Mouse (Mus musculus): Measurements from ENCODE around the gene Phxr2. TPM values are rescaled to one million over a fixed set of nuclear protein-coding genes. Genes with fewer than 3 reads are reported as not detected.

Gene Phxr2
- polyA plus RNA-seq, 1 experiment from 2014 or later = not detected

- ATAC-seq (replicated peaks; ENCODE audit: insufficient number of reproducible peaks, low FRiP score, low TSS enrichment, low read depth) (no peak), DNase-seq (ENCODE audit: low spot score) (no peak)
- H3K27ac ChIP-seq (replicated peaks; ENCODE audit: low read depth, low read length) = no peak overlapping the region
- H3K9me3 ChIP-seq (replicated peaks; ENCODE audit: control insufficient read depth, low read length) = no peaks in the 10 kb centered on the region
- H3K4me1 ChIP-seq (ENCODE audit: control insufficient read depth, insufficient read depth, low read length) = no peaks in the 10 kb centered on the region
- no peaks in the 10 kb centered on the region for H3K36me3 ChIP-seq (replicated peaks; ENCODE audit: control insufficient read depth, insufficient read depth, low read depth, low read length)
- H3K27me3 ChIP-seq (ENCODE audit: control insufficient read depth, insufficient read depth, low read length) = no peaks in the 10 kb centered on the region
- 68% methylated on average over 8 of the region's 8 CpGs for WGBS
- H3K4me3 ChIP-seq (ENCODE audit: low read depth, low read length) = no peak overlapping the region
- H3K4me2 ChIP-seq (ENCODE audit: low read depth, low read length) = no peak overlapping the region
- no peak overlapping the region for H3K9ac ChIP-seq (replicated peaks; ENCODE audit: low read length)
Observed at GRCm38 (mm10) chr10:99116237-99116632, 9.9 kb downstream of the Phxr2 start.

GRCm38 (mm10) chr10:99115471-99116236, 10.5 kb downstream of the Phxr2 start:
- no peaks in the 10 kb centered on the region for H3K4me1 ChIP-seq (ENCODE audit: control insufficient read depth, insufficient read depth, low read length)
- 35% methylated on average over 18 of the region's 18 CpGs for WGBS
- ATAC-seq (replicated peaks; ENCODE audit: insufficient number of reproducible peaks, low FRiP score, low TSS enrichment, low read depth) (no peak), DNase-seq (ENCODE audit: low spot score) (no peak)
- no peaks in the 10 kb centered on the region for H3K27me3 ChIP-seq (ENCODE audit: control insufficient read depth, insufficient read depth, low read length)
- H3K4me2 ChIP-seq (ENCODE audit: low read depth, low read length) = no peak overlapping the region
- no peaks in the 10 kb centered on the region for H3K9me3 ChIP-seq (replicated peaks; ENCODE audit: control insufficient read depth, low read length)
- H3K4me3 ChIP-seq (ENCODE audit: low read depth, low read length) = no peak overlapping the region
- H3K36me3 ChIP-seq (replicated peaks; ENCODE audit: control insufficient read depth, insufficient read depth, low read depth, low read length) = no peaks in the 10 kb centered on the region
- no peak overlapping the region for H3K27ac ChIP-seq (replicated peaks; ENCODE audit: low read depth, low read length)
- peak overlapping the region; percentile 22; the same call in 1 of the 2 replicates for H3K9ac ChIP-seq (replicated peaks; ENCODE audit: low read length)

- ATAC-seq (replicated peaks; ENCODE audit: insufficient number of reproducible peaks, low FRiP score, low TSS enrichment, low read depth) (no peak), DNase-seq (ENCODE audit: low spot score) (no peak)
- WGBS = 87% methylated on average over 8 of the region's 8 CpGs
- Histone ChIP-seq H3K9ac (replicated peaks; ENCODE audit: low read length) (no peak overlapping the region), H3K36me3 (replicated peaks; ENCODE audit: control insufficient read depth, insufficient read depth, low read depth, low read length) (peaks cover 2% of the 10 kb centered on the region), H3K4me1 (ENCODE audit: control insufficient read depth, insufficient read depth, low read length) (no peaks in the 10 kb centered on the region), H3K4me3 (ENCODE audit: low read depth, low read length) (no peak overlapping the region), H3K27me3 (ENCODE audit: control insufficient read depth, insufficient read depth, low read length) (no peaks in the 10 kb centered on the region), H3K9me3 (replicated peaks; ENCODE audit: control insufficient read depth, low read length) (no peaks in the 10 kb centered on the region), H3K27ac (replicated peaks; ENCODE audit: low read depth, low read length) (no peak overlapping the region), H3K4me2 (ENCODE audit: low read depth, low read length) (no peak overlapping the region)
Observed at GRCm38 (mm10) chr10:99114295-99114694, 11.8 kb downstream of the Phxr2 start.

GRCm38 (mm10) chr10:99113533-99113932, 12.6 kb downstream of the Phxr2 start:
- H3K4me3 ChIP-seq (ENCODE audit: low read depth, low read length) = no peak overlapping the region
- H3K9me3 ChIP-seq (replicated peaks; ENCODE audit: control insufficient read depth, low read length) = no peaks in the 10 kb centered on the region
- H3K9ac ChIP-seq (replicated peaks; ENCODE audit: low read length) = no peak overlapping the region
- H3K27me3 ChIP-seq (ENCODE audit: control insufficient read depth, insufficient read depth, low read length) = no peaks in the 10 kb centered on the region
- peaks cover 3% of the 10 kb centered on the region for H3K36me3 ChIP-seq (replicated peaks; ENCODE audit: control insufficient read depth, insufficient read depth, low read depth, low read length)
- DNase-seq (ENCODE audit: low spot score) (no peak), ATAC-seq (replicated peaks; ENCODE audit: insufficient number of reproducible peaks, low FRiP score, low TSS enrichment, low read depth) (no peak)
- H3K4me1 ChIP-seq (ENCODE audit: control insufficient read depth, insufficient read depth, low read length) = no peaks in the 10 kb centered on the region
- WGBS = 48% methylated on average over 3 of the region's 3 CpGs
- H3K27ac ChIP-seq (replicated peaks; ENCODE audit: low read depth, low read length) = no peak overlapping the region
- no peak overlapping the region for H3K4me2 ChIP-seq (ENCODE audit: low read depth, low read length)

GRCm38 (mm10) chr10:99108431-99108982, 17.6 kb downstream of the Phxr2 start:
- Histone ChIP-seq H3K27me3 (ENCODE audit: control insufficient read depth, insufficient read depth, low read length) (no peaks in the 10 kb centered on the region), H3K4me1 (ENCODE audit: control insufficient read depth, insufficient read depth, low read length) (no peaks in the 10 kb centered on the region), H3K27ac (replicated peaks; ENCODE audit: low read depth, low read length) (0 out of 2 replicates have a peak overlapping the region, but pooled peaks have one; percentile 25), H3K9ac (replicated peaks; ENCODE audit: low read length) (peak overlapping the region; percentile 73), H3K4me3 (ENCODE audit: low read depth, low read length) (peak overlapping the region; percentile 97), H3K36me3 (replicated peaks; ENCODE audit: control insufficient read depth, insufficient read depth, low read depth, low read length) (peaks cover 3% of the 10 kb centered on the region), H3K4me2 (ENCODE audit: low read depth, low read length) (peak overlapping the region; percentile 94), H3K9me3 (replicated peaks; ENCODE audit: control insufficient read depth, low read length) (no peaks in the 10 kb centered on the region)
- DNase-seq (ENCODE audit: low spot score) (no peak), ATAC-seq (replicated peaks; ENCODE audit: insufficient number of reproducible peaks, low FRiP score, low TSS enrichment, low read depth) (no peak)
- WGBS = 37% methylated on average over 12 of the region's 12 CpGs

- peak within 1 kb of the TSS; percentile 97 for H3K4me3 ChIP-seq (ENCODE audit: low read depth, low read length)
- WGBS = under 1% methylated on average over 22 of the region's 22 CpGs
- H3K27ac ChIP-seq (replicated peaks; ENCODE audit: low read depth, low read length) = peak within 1 kb of the TSS; percentile 67
- no peaks in the 10 kb centered on the region for H3K4me1 ChIP-seq (ENCODE audit: control insufficient read depth, insufficient read depth, low read length)
- peaks cover 3% of the 10 kb centered on the region for H3K36me3 ChIP-seq (replicated peaks; ENCODE audit: control insufficient read depth, insufficient read depth, low read depth, low read length)
- H3K9ac ChIP-seq (replicated peaks; ENCODE audit: low read length) = peak within 1 kb of the TSS; percentile 90
- peak; percentile 86 for DNase-seq (ENCODE audit: low spot score)
- no peaks in the 10 kb centered on the region for H3K27me3 ChIP-seq (ENCODE audit: control insufficient read depth, insufficient read depth, low read length)
- H3K4me2 ChIP-seq (ENCODE audit: low read depth, low read length) = peak within 1 kb of the TSS; percentile 94
- peak; percentile 86 for ATAC-seq (replicated peaks; ENCODE audit: insufficient number of reproducible peaks, low FRiP score, low TSS enrichment, low read depth)
- H3K9me3 ChIP-seq (replicated peaks; ENCODE audit: control insufficient read depth, low read length) = no peaks in the 10 kb centered on the region
Observed at GRCm38 (mm10) chr10:99107964-99108363, 18.2 kb downstream of the Phxr2 start, which contains the start of gene Galnt4. TSS of gene Galnt4 (plus strand) at chr10:99108159.

- Histone ChIP-seq H3K27me3 (ENCODE audit: control insufficient read depth, insufficient read depth, low read length) (no peaks in the 10 kb centered on the region), H3K9me3 (replicated peaks; ENCODE audit: control insufficient read depth, low read length) (no peaks in the 10 kb centered on the region), H3K4me3 (ENCODE audit: low read depth, low read length) (peak within 1 kb of the TSS; percentile 97), H3K4me1 (ENCODE audit: control insufficient read depth, insufficient read depth, low read length) (no peaks in the 10 kb centered on the region), H3K36me3 (replicated peaks; ENCODE audit: control insufficient read depth, insufficient read depth, low read depth, low read length) (peaks cover 3% of the 10 kb centered on the region), H3K9ac (replicated peaks; ENCODE audit: low read length) (peak within 1 kb of the TSS; percentile 90), H3K4me2 (ENCODE audit: low read depth, low read length) (peak within 1 kb of the TSS; percentile 94), H3K27ac (replicated peaks; ENCODE audit: low read depth, low read length) (peak within 1 kb of the TSS; percentile 67)
- peak; percentile 90 for ATAC-seq (replicated peaks; ENCODE audit: insufficient number of reproducible peaks, low FRiP score, low TSS enrichment, low read depth)
- DNase-seq (ENCODE audit: low spot score) = peak; percentile 93
- under 1% methylated on average over 96 of the region's 106 CpGs for WGBS
Observed at GRCm38 (mm10) chr10:99106703-99107631, 19.2 kb downstream of the Phxr2 start, which contains the start of gene Poc1b. TSS of gene Poc1b (plus strand) at chr10:99107036.

Data from embryonic facial prominence, embryonic 11.5 days (tissue).